Mouse (Mus musculus) forebrain, embryonic 16.5 days (tissue): ENCODE data around the gene Cd5l. TPM values are rescaled to one million over a fixed set of nuclear protein-coding genes. Genes with fewer than 3 reads are reported as not detected.
"Not testable (repeated sequence)": the region's sequence is repeated elsewhere in the genome, so short reads cannot be mapped to it uniquely, and the experiment has no call there.

Experiments
- ATAC-seq: fragments of 200-750 bp; cut with Nextera tagmentation; 2 replicates; pipeline ENCODE4 v1.8.0; 2017; ENCODE audit warnings: mild to moderate bottlenecking, moderate library complexity
- H3K27ac ChIP-seq: fragments of 300-500 bp; sonication (generic); 2 replicates; pipeline ENCODE4 v1.5.1; 2014; ENCODE audit warnings: low read length, control low read depth
- H3K27me3 ChIP-seq: fragments of 300-500 bp; sonication (generic); replicated peaks from 2 replicates; pipeline ENCODE4 v1.6.1; 2014; ENCODE audit warnings: low read length; ENCODE audit not compliant: control insufficient read depth, insufficient read depth
- H3K36me3 ChIP-seq: fragments of 300-500 bp; sonication (generic); 2 replicates; pipeline ENCODE4 v1.6.1; 2014; ENCODE audit not compliant: control insufficient read depth, insufficient read depth
- H3K4me1 ChIP-seq: fragments of 300-500 bp; sonication (generic); replicated peaks from 2 replicates; pipeline ENCODE4 v1.6.1; 2014; ENCODE audit warnings: low read length; ENCODE audit not compliant: control insufficient read depth, insufficient read depth
- H3K4me2 ChIP-seq: fragments of 300-500 bp; sonication (generic); 2 replicates; pipeline ENCODE4 v1.6.1; 2014; ENCODE audit warnings: mild to moderate bottlenecking, low read length, control low read depth
- H3K4me3 ChIP-seq: fragments of 300-500 bp; sonication (generic); replicated peaks from 2 replicates; pipeline ENCODE4 v1.5.1; 2014; ENCODE audit warnings: mild to moderate bottlenecking, low read length, control low read depth
- H3K9ac ChIP-seq: fragments of 300-500 bp; sonication (generic); replicated peaks from 2 replicates; pipeline ENCODE4 v1.6.1; 2014; ENCODE audit warnings: low read depth, low read length, control low read depth
- H3K9me3 ChIP-seq: fragments of 300-500 bp; sonication (generic); 2 replicates; pipeline ENCODE4 v1.6.1; 2016; ENCODE audit warnings: low read length; ENCODE audit not compliant: control insufficient read depth
- WGBS: fragments of 180-500 bp; shearing (Covaris S2); extraction: QIAGEN DNeasy Blood & Tissue Kit; methylation state at CpG from one replicate; pipeline ENCODE4 v1.1.7; 2014; 5-methylcytosine and 5-hydroxymethylcytosine counted together
- polyA plus RNA-seq: library from polyadenylated mRNA; unstranded; fragments of >200 nt; fragmentation: Nextera tagmentation; extraction: Ambion mirVana; gene quantifications from 2 replicates; pipeline ENCODE4 v1.2.1, GENCODE M21; 2015

The Cd5l gene
- polyA plus RNA-seq, 1 experiment from 2014 or later: not detected

DNA sequence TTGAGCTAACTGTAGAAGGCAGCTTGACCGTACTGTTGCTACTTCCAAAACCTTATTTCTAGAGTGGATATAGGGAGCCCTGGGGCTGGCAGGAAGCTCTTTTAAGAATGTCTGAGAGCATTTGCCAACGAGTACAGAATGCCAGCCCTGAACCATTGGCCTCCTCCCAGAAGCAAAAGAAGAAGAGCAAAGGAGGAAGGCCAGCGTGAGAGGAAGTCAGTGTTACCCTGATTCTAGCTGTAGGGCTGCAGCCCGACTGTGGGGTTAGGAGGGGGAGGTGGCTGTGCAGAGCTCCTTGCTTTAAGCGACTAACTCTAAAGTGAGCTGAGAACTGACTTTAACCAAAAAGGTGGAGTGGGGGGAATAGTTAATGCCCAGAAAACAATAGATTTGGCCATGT lies 11.5 kb downstream of the Cd5l start:
- Histone ChIP-seq H3K9ac (no peak overlapping the region), H3K4me2 (no peak overlapping the region), H3K4me3 (no peak overlapping the region), H3K27me3 (no peaks in the 10 kb centered on the region), H3K27ac (no peak overlapping the region), H3K9me3 (no peaks in the 10 kb centered on the region), H3K4me1 (no peaks in the 10 kb centered on the region), H3K36me3 (no peaks in the 10 kb centered on the region)
- ATAC-seq: no peak
- WGBS: 76% methylated on average over 5 of the region's 5 CpGs

GRCm38 (mm10) chr3:87376195-87377165 lies 18.8 kb downstream of the Cd5l start, which contains the start of gene Fcrl1:
Fcrl1 (plus strand) TSS chr3:87376387.
- Histone ChIP-seq H3K27me3 (no peaks in the 10 kb centered on the region), H3K9ac (no peak within 1 kb of the TSS), H3K4me2 (no peak within 1 kb of the TSS), H3K4me1 (no peaks in the 10 kb centered on the region), H3K4me3 (no peak within 1 kb of the TSS), H3K9me3 (no peaks in the 10 kb centered on the region), H3K27ac (no peak within 1 kb of the TSS), H3K36me3 (no peaks in the 10 kb centered on the region)
- ATAC-seq: no peak
- 85% methylated on average over 18 of the region's 18 CpGs for WGBS

GRCm38 (mm10) chr3:87377228-87377627 lies 19.5 kb downstream of the Cd5l start:
- no peaks in the 10 kb centered on the region for H3K9me3 ChIP-seq
- H3K4me2 ChIP-seq: no peak overlapping the region
- 64% methylated on average over 3 of the region's 3 CpGs for WGBS
- no peaks in the 10 kb centered on the region for H3K27me3 ChIP-seq
- no peak for ATAC-seq
- H3K9ac ChIP-seq: no peak overlapping the region
- no peak overlapping the region for H3K27ac ChIP-seq
- no peaks in the 10 kb centered on the region for H3K4me1 ChIP-seq
- no peak overlapping the region for H3K4me3 ChIP-seq
- no peaks in the 10 kb centered on the region for H3K36me3 ChIP-seq

- no peaks in the 10 kb centered on the region for H3K36me3 ChIP-seq
- no peaks in the 10 kb centered on the region for H3K27me3 ChIP-seq
- H3K27ac ChIP-seq: no peak overlapping the region
- no peak overlapping the region for H3K4me2 ChIP-seq
- H3K9ac ChIP-seq: no peak overlapping the region
- H3K4me1 ChIP-seq: no peaks in the 10 kb centered on the region
- H3K4me3 ChIP-seq: no peak overlapping the region
- ATAC-seq: no peak
- 76% methylated on average over 6 of the region's 6 CpGs for WGBS
- H3K9me3 ChIP-seq: no peaks in the 10 kb centered on the region
Observed at GRCm38 (mm10) chr3:87377719-87378118, 20.0 kb downstream of the Cd5l start.

DNA sequence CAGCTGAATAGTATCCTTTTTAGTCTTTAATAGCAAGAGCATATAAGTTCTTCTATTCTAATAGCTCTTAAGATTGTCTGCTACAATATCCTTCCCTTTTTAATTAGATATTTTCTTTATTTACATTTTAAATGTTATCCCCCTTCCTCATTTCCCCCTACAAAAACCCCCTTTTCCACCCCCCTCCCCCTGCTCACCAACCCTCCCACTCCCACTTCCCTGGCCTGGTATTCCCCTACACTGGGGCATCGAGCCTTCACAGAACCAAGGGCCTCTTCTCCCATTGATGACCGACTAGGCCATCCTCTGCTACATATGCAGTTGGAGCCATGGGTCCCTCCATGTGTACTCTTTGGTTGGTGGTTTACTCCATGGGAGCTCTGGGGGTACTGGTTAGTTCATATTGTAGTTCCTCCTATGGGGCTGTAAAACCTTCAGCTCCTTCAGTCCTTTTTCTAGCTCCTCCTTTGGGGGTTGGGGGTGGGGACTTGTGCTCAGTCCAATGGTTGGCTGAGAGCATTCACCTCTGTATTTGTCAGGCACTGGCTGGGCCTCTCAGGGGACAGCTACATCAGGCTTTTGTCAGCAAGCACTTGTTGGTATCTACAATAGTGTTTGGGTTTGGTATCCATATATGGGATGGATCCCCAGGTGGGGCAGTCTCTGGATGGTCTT lies 22.1 kb downstream of the Cd5l start:
- H3K27me3 ChIP-seq, ATAC-seq: not testable (repeated sequence)
- WGBS: 92% methylated on average over 2 of the region's 2 CpGs

GRCm38 (mm10) chr3:87381806-87382712 lies 24.4 kb downstream of the Cd5l start:
- Histone ChIP-seq H3K27ac (no peak overlapping the region), H3K27me3 (no peaks in the 10 kb centered on the region), H3K4me1 (no peaks in the 10 kb centered on the region), H3K9ac (no peak overlapping the region), H3K4me2 (no peak overlapping the region), H3K9me3 (no peaks in the 10 kb centered on the region), H3K36me3 (no peaks in the 10 kb centered on the region), H3K4me3 (no peak overlapping the region)
- ATAC-seq: no peak
- WGBS: 73% methylated on average over 5 of the region's 7 CpGs

More for the DNA sequence above, 22.1 kb downstream of the Cd5l start:
- not testable (repeated sequence) for H3K4me2 ChIP-seq, H3K4me3 ChIP-seq, H3K27ac ChIP-seq, H3K36me3 ChIP-seq, H3K9me3 ChIP-seq, H3K9ac ChIP-seq, H3K4me1 ChIP-seq

DNA sequence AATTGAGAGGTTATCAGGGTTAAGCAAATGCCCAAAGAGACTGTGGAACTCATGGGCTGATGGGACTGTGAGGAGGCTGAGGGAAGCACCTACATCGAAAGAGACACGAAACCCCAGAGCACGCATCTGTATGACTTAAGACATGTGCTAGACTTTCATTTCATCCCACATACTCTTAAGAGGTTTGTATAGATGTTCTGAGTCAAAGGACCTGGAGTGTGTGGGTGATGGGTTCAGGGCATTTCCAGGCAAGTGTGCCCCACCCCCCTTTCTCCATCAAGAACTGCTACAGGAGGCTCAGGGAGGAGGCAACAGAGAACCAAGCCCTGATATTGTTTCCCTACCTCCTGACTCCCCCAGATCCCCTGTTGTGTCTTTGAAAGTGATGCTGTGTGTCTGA lies 25.6 kb downstream of the Cd5l start:
- H3K9me3 ChIP-seq: no peaks in the 10 kb centered on the region
- 94% methylated on average over 3 of the region's 3 CpGs for WGBS
- no peak overlapping the region for H3K27ac ChIP-seq
- no peak overlapping the region for H3K4me2 ChIP-seq
- H3K36me3 ChIP-seq: no peaks in the 10 kb centered on the region
- no peaks in the 10 kb centered on the region for H3K27me3 ChIP-seq
- H3K4me1 ChIP-seq: no peaks in the 10 kb centered on the region
- ATAC-seq: no peak
- H3K9ac ChIP-seq: no peak overlapping the region
- H3K4me3 ChIP-seq: no peak overlapping the region

- no peak overlapping the region for H3K4me3 ChIP-seq
- no peak overlapping the region for H3K27ac ChIP-seq
- no peak for ATAC-seq
- no peaks in the 10 kb centered on the region for H3K4me1 ChIP-seq
- H3K36me3 ChIP-seq: no peaks in the 10 kb centered on the region
- H3K9ac ChIP-seq: no peak overlapping the region
- H3K27me3 ChIP-seq: no peaks in the 10 kb centered on the region
- H3K4me2 ChIP-seq: no peak overlapping the region
- no peaks in the 10 kb centered on the region for H3K9me3 ChIP-seq
- 83% methylated on average over 9 of the region's 9 CpGs for WGBS
Observed at GRCm38 (mm10) chr3:87385105-87385504, 27.4 kb downstream of the Cd5l start.

GRCm38 (mm10) chr3:87390935-87391334 lies 33.3 kb downstream of the Cd5l start:
- H3K27me3 ChIP-seq: no peaks in the 10 kb centered on the region
- 66% methylated on average over 1 of the region's 1 CpGs for WGBS
- H3K9ac ChIP-seq: no peak overlapping the region
- H3K4me2 ChIP-seq: no peak overlapping the region
- H3K27ac ChIP-seq: no peak overlapping the region
- ATAC-seq: no peak
- H3K4me1 ChIP-seq: no peaks in the 10 kb centered on the region
- H3K9me3 ChIP-seq: no peaks in the 10 kb centered on the region
- no peaks in the 10 kb centered on the region for H3K36me3 ChIP-seq
- no peak overlapping the region for H3K4me3 ChIP-seq
